Mouse (Mus musculus): ENCODE results near the gene Lhpp.

Gene Lhpp

GRCm38 (mm10) chr7:132713483-132714126 is 103.2 kb downstream of the Lhpp start:
- DNase-seq, result peak; percentile 67 to 77

- DNase-seq, result peak; percentile 72 to 83
These were observed 103.9 kb downstream of the Lhpp start for GRCm38 (mm10) chr7:132714236-132714923.

GRCm38 (mm10) chr7:132715259-132715658 is 104.8 kb downstream of the Lhpp start:
- DNase-seq, result no peak

- DNase-seq, result no peak
These were observed 109.1 kb downstream of the Lhpp start for GRCm38 (mm10) chr7:132719570-132719969.

GRCm38 (mm10) chr7:132720562-132720961 is 110.1 kb downstream of the Lhpp start:
- peak in 1 of 2 experiments; percentile 59 for DNase-seq

- DNase-seq, result peak in 1 of 2 experiments; percentile 68
These were observed 112.2 kb downstream of the Lhpp start for GRCm38 (mm10) chr7:132722401-132723370.

GRCm38 (mm10) chr7:132723906-132724305 is 113.5 kb downstream of the Lhpp start:
- DNase-seq, result peak; percentile 53 to 71

- DNase-seq, result peak; percentile 81 to 90
These were observed 114.1 kb downstream of the Lhpp start for GRCm38 (mm10) chr7:132724501-132725062.

GRCm38 (mm10) chr7:132726106-132726861 is 115.8 kb downstream of the Lhpp start:
- peak in 1 of 2 experiments; percentile 52 for DNase-seq

- peak; percentile 34 to 63 for DNase-seq
These were observed 118.8 kb downstream of the Lhpp start for GRCm38 (mm10) chr7:132729093-132729831.

GRCm38 (mm10) chr7:132730510-132730909 is 120.1 kb downstream of the Lhpp start:
- DNase-seq, result no peak

- DNase-seq, result no peak
These were observed 121.1 kb downstream of the Lhpp start for GRCm38 (mm10) chr7:132731558-132731957.

- no peak for DNase-seq
These were observed 121.8 kb downstream of the Lhpp start for GRCm38 (mm10) chr7:132732136-132732789.

GRCm38 (mm10) chr7:132733521-132733920 is 123.1 kb downstream of the Lhpp start:
- DNase-seq, result no peak

- no peak for DNase-seq
These were observed 123.8 kb downstream of the Lhpp start for GRCm38 (mm10) chr7:132734222-132734621.

- DNase-seq, result peak; percentile 88 to 89
These were observed 124.7 kb downstream of the Lhpp start for GRCm38 (mm10) chr7:132735145-132735544.

- DNase-seq, result peak; percentile 70 to 81
These were observed 125.8 kb downstream of the Lhpp start for GRCm38 (mm10) chr7:132736099-132736862.

- DNase-seq, result no peak
These were observed 128.4 kb downstream of the Lhpp start for GRCm38 (mm10) chr7:132738844-132739243.

- DNase-seq, result no peak
These were observed 129.4 kb downstream of the Lhpp start for GRCm38 (mm10) chr7:132739829-132740228.

- no peak for DNase-seq
These were observed 132.5 kb downstream of the Lhpp start for GRCm38 (mm10) chr7:132742912-132743311.
